Mouse (Mus musculus) G1E-ER4 (cell line): Measurements from ENCODE around the gene Ccdc155. TPM values are rescaled to one million over a fixed set of nuclear protein-coding genes. Genes with fewer than 3 reads are reported as not detected.

Source experiments
- GATA1 ChIP-seq: IDR thresholded peaks from one replicate; pipeline ENCODE4 v1.8.0; 2012; ENCODE audit warnings: low read length, inconsistent platforms
- polyA plus RNA-seq: library from polyadenylated mRNA; stranded (reverse); fragments of >175 nt; gene quantifications from 2 replicates; pipeline ENCODE4 v1.2.3, GENCODE M21; 2012

The Ccdc155 gene
- polyA plus RNA-seq, 1 experiment = not detected

- TF ChIP-seq GATA1 = no peak
Measured at GRCm38 (mm10) chr7:45164833-45165232, 39.9 kb downstream of the Ccdc155 start.

- TF ChIP-seq GATA1 = no peak
Measured at GRCm38 (mm10) chr7:45163735-45164490, 40.8 kb downstream of the Ccdc155 start, which contains the start of gene Slc17a7. Gene Slc17a7, plus strand, starts transcription at chr7:45163949.

GRCm38 (mm10) chr7:45162996-45163615 lies 41.6 kb downstream of the Ccdc155 start:
- no peak for TF ChIP-seq GATA1

GRCm38 (mm10) chr7:45162551-45162950 lies 42.1 kb downstream of the Ccdc155 start:
- TF ChIP-seq GATA1 = no peak

- TF ChIP-seq GATA1 = no peak
Measured at GRCm38 (mm10) chr7:45161612-45162473, 42.8 kb downstream of the Ccdc155 start.

- TF ChIP-seq GATA1 = no peak
Measured at GRCm38 (mm10) chr7:45160866-45161265, 43.8 kb downstream of the Ccdc155 start.

- TF ChIP-seq GATA1 = no peak
Measured at GRCm38 (mm10) chr7:45160316-45160800, 44.3 kb downstream of the Ccdc155 start.

GRCm38 (mm10) chr7:45158991-45159390 lies 45.7 kb downstream of the Ccdc155 start:
- no peak for TF ChIP-seq GATA1

- TF ChIP-seq GATA1 = no peak
Measured at GRCm38 (mm10) chr7:45157459-45157858, 47.2 kb downstream of the Ccdc155 start.

GRCm38 (mm10) chr7:45156206-45156605 lies 48.5 kb downstream of the Ccdc155 start:
- no peak for TF ChIP-seq GATA1

GRCm38 (mm10) chr7:45155590-45155989 lies 49.1 kb downstream of the Ccdc155 start:
- no peak for TF ChIP-seq GATA1

- TF ChIP-seq GATA1 = no peak
Measured at GRCm38 (mm10) chr7:45154993-45155514, 49.6 kb downstream of the Ccdc155 start.

GRCm38 (mm10) chr7:45154096-45154992 lies 50.3 kb downstream of the Ccdc155 start, which contains the start of the genes Pih1d1 and Aldh16a1:
Gene Pih1d1, plus strand, starts transcription at chr7:45154303.
Gene Aldh16a1, minus strand, starts transcription at chr7:45154584.
- TF ChIP-seq GATA1 = no peak

GRCm38 (mm10) chr7:45153586-45153985 lies 51.1 kb downstream of the Ccdc155 start:
- TF ChIP-seq GATA1 = no peak

GRCm38 (mm10) chr7:45151303-45151702 lies 53.4 kb downstream of the Ccdc155 start:
- TF ChIP-seq GATA1 = no peak
